Mouse (Mus musculus) liver, adult 2 months (tissue): ENCODE data around the gene Insr.

ENCODE experiments used
- CTCF ChIP-seq: fragments of 200-500 bp; IDR thresholded peaks from 2 replicates; pipeline ENCODE4 v1.5.1; 2011; ENCODE audit warnings: low read depth, low read length, control low read depth
- POLR2A ChIP-seq: fragments of 200-500 bp; IDR thresholded peaks from 2 replicates; pipeline ENCODE4 v1.6.1; 2011; ENCODE audit warnings: low read length, control low read depth; ENCODE audit not compliant: insufficient read depth; ENCODE audit errors: extremely low read depth

DNA sequence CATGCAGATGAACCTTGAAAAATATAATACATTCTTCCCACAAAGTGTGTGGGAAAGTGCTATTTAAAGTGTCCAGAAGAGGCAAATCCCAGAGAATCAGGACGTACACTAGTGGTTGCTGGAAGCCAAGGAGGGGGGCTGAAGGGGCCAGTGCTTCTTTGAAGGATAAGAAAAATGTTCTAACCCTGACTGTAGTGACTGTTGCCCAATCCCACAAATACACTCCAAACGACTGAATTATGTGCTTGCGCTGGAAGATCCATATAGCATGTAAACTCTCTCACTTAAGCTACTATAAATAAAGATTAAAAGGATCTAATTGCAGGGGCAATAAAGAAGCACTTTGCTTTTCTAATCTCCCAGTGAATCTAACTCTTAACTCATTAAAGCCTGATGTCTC lies 14.2 kb downstream of the Insr start:
- TF ChIP-seq POLR2A (no peak), CTCF (no peak)
